Mouse (Mus musculus) E14TG2a.4 (cell line): ENCODE results near the gene Ccdc194.

Source experiments
- CTCF ChIP-seq: conservative IDR thresholded peaks from 2 replicates; pipeline ENCODE4 v1.5.1; 2014; ENCODE audit warnings: low read length
- NANOG ChIP-seq: IDR thresholded peaks from 2 replicates; pipeline ENCODE4 v1.6.1; 2014; ENCODE audit warnings: borderline replicate concordance, low read length, mixed read lengths
- POU5F1 ChIP-seq: IDR thresholded peaks from 2 replicates; pipeline ENCODE4 v1.6.1; 2014; ENCODE audit warnings: low read length, borderline replicate concordance

GRCm38 (mm10) chr8:71566501-71566900, 41.0 kb upstream of the Ccdc194 start, which contains the start of gene Nxnl1:
- TF ChIP-seq CTCF: no peak
- TF ChIP-seq NANOG: no peak
- no peak for TF ChIP-seq POU5F1
